Mouse (Mus musculus) intestine, embryonic 15.5 days (tissue): ENCODE data around the gene Lrg1. TPM values are rescaled to one million over a fixed set of nuclear protein-coding genes. Genes with fewer than 3 reads are reported as not detected.

ENCODE experiments used
- ATAC-seq: fragments of 200-750 bp; cut with Nextera tagmentation; 2 replicates; pipeline ENCODE4 v1.8.0; 2017; ENCODE audit warnings: moderate TSS enrichment, moderate library complexity
- H3K27ac ChIP-seq: fragments of 300-500 bp; sonication (generic); 2 replicates; pipeline ENCODE4 v1.5.1; 2015; ENCODE audit warnings: mild to moderate bottlenecking, inconsistent platforms
- H3K27me3 ChIP-seq: fragments of 300-500 bp; sonication (generic); replicated peaks from 2 replicates; pipeline ENCODE4 v1.6.1; 2015; ENCODE audit warnings: inconsistent platforms
- H3K36me3 ChIP-seq: fragments of 300-500 bp; sonication (generic); 2 replicates; pipeline ENCODE4 v1.6.1; 2015; ENCODE audit warnings: inconsistent platforms
- H3K4me1 ChIP-seq: fragments of 300-500 bp; sonication (generic); replicated peaks from 2 replicates; pipeline ENCODE4 v1.6.1; 2015; ENCODE audit warnings: inconsistent platforms
- H3K4me2 ChIP-seq: fragments of 300-500 bp; sonication (generic); replicated peaks from 2 replicates; pipeline ENCODE4 v1.6.1; 2015; ENCODE audit warnings: mild to moderate bottlenecking, inconsistent platforms
- H3K4me3 ChIP-seq: fragments of 300-500 bp; sonication (generic); replicated peaks from 2 replicates; pipeline ENCODE4 v1.5.1; 2015; ENCODE audit warnings: inconsistent platforms
- H3K9ac ChIP-seq: fragments of 300-500 bp; sonication (generic); 2 replicates; pipeline ENCODE4 v1.6.1; 2015; ENCODE audit warnings: inconsistent platforms
- H3K9me3 ChIP-seq: fragments of 300-500 bp; sonication (generic); 2 replicates; pipeline ENCODE4 v1.6.1; 2016; ENCODE audit warnings: inconsistent platforms
- WGBS: fragments of 180-500 bp; shearing (Covaris S2); methylation state at CpG from one replicate; pipeline ENCODE4 v1.1.7; 2015; 5-methylcytosine and 5-hydroxymethylcytosine counted together
- polyA plus RNA-seq: library from polyadenylated mRNA; unstranded; fragments of >200 nt; fragmentation: Nextera tagmentation; extraction: Ambion mirVana; gene quantifications from 2 replicates; pipeline ENCODE4 v1.2.1, GENCODE M21; 2015

Gene Lrg1
- polyA plus RNA-seq, 1 experiment from 2014 or later = 0.33 TPM

GRCm38 (mm10) chr17:56132661-56133060 lies 10.9 kb upstream of the Lrg1 start:
- H3K4me2 ChIP-seq = peak overlapping the region; percentile 39

GRCm38 (mm10) chr17:56131814-56132213 lies 10.0 kb upstream of the Lrg1 start:
- Histone ChIP-seq H3K27me3 (no peaks in the 10 kb centered on the region), H3K4me2 (no peak overlapping the region), H3K9me3 (no peaks in the 10 kb centered on the region), H3K36me3 (no peaks in the 10 kb centered on the region), H3K4me1 (peaks cover 16% of the 10 kb centered on the region), H3K4me3 (no peak overlapping the region), H3K9ac (no peak overlapping the region), H3K27ac (no peak overlapping the region)
- ATAC-seq = no peak
- WGBS = 45% methylated on average over 7 of the region's 7 CpGs

More at GRCm38 (mm10) chr17:56132661-56133060, 10.9 kb upstream of the Lrg1 start:
- ATAC-seq = no peak
- Histone ChIP-seq H3K9me3 (no peaks in the 10 kb centered on the region), H3K36me3 (no peaks in the 10 kb centered on the region), H3K27me3 (no peaks in the 10 kb centered on the region), H3K4me1 (peaks cover 16% of the 10 kb centered on the region), H3K4me3 (no peak overlapping the region), H3K9ac (no peak overlapping the region), H3K27ac (no peak overlapping the region)
- 3% methylated on average over 14 of the region's 14 CpGs for WGBS

GRCm38 (mm10) chr17:56131136-56131535 lies 9.3 kb upstream of the Lrg1 start:
- Histone ChIP-seq H3K36me3 (no peaks in the 10 kb centered on the region), H3K9ac (no peak overlapping the region), H3K27ac (no peak overlapping the region), H3K4me1 (peaks cover 16% of the 10 kb centered on the region), H3K27me3 (no peaks in the 10 kb centered on the region), H3K9me3 (no peaks in the 10 kb centered on the region), H3K4me2 (no peak overlapping the region), H3K4me3 (no peak overlapping the region)
- ATAC-seq = no peak
- 91% methylated on average over 10 of the region's 10 CpGs for WGBS

GRCm38 (mm10) chr17:56128246-56128645 lies 6.4 kb upstream of the Lrg1 start:
- no peak overlapping the region for H3K27ac ChIP-seq
- H3K4me2 ChIP-seq = no peak overlapping the region
- no peak overlapping the region for H3K4me3 ChIP-seq
- H3K27me3 ChIP-seq = peaks cover 16% of the 10 kb centered on the region
- H3K9me3 ChIP-seq = no peaks in the 10 kb centered on the region
- peaks cover 13% of the 10 kb centered on the region for H3K4me1 ChIP-seq
- no peak for ATAC-seq
- H3K36me3 ChIP-seq = no peaks in the 10 kb centered on the region
- H3K9ac ChIP-seq = no peak overlapping the region
- 74% methylated on average over 15 of the region's 15 CpGs for WGBS

- H3K4me1 ChIP-seq = peaks cover 13% of the 10 kb centered on the region
- H3K4me2 ChIP-seq = no peak overlapping the region
- H3K27ac ChIP-seq = no peak overlapping the region
- peaks cover 35% of the 10 kb centered on the region for H3K27me3 ChIP-seq
- WGBS = 70% methylated on average over 11 of the region's 11 CpGs
- no peaks in the 10 kb centered on the region for H3K9me3 ChIP-seq
- H3K36me3 ChIP-seq = no peaks in the 10 kb centered on the region
- no peak for ATAC-seq
- H3K9ac ChIP-seq = no peak overlapping the region
- no peak overlapping the region for H3K4me3 ChIP-seq
These were observed 4.4 kb upstream of the Lrg1 start for GRCm38 (mm10) chr17:56126175-56126574.

- Histone ChIP-seq H3K27ac (no peak overlapping the region), H3K36me3 (no peaks in the 10 kb centered on the region), H3K4me1 (peaks cover 15% of the 10 kb centered on the region), H3K4me2 (peak overlapping the region; percentile 93; the same call in 1 of the 2 replicates), H3K9me3 (no peaks in the 10 kb centered on the region), H3K4me3 (no peak overlapping the region), H3K9ac (no peak overlapping the region), H3K27me3 (peaks cover 44% of the 10 kb centered on the region)
- ATAC-seq = no peak
- WGBS = 86% methylated on average over 4 of the region's 4 CpGs
These were observed 3.5 kb upstream of the Lrg1 start for GRCm38 (mm10) chr17:56125276-56125630.

- peak overlapping the region; percentile 35 for H3K9ac ChIP-seq
- H3K27me3 ChIP-seq = peaks cover 50% of the 10 kb centered on the region
- 10% methylated on average over 56 of the region's 59 CpGs for WGBS
- peak; percentile 57 for ATAC-seq
- no peaks in the 10 kb centered on the region for H3K9me3 ChIP-seq
- H3K4me1 ChIP-seq = peaks cover 21% of the 10 kb centered on the region
- H3K4me3 ChIP-seq = peak overlapping the region; percentile 43
- peak overlapping the region; percentile 93 for H3K4me2 ChIP-seq
- H3K27ac ChIP-seq = no peak overlapping the region
- H3K36me3 ChIP-seq = no peaks in the 10 kb centered on the region
These were observed 2.8 kb upstream of the Lrg1 start for GRCm38 (mm10) chr17:56124377-56125275.

- Histone ChIP-seq H3K4me2 (peak overlapping the region; percentile 93), H3K4me3 (peak overlapping the region; percentile 43), H3K27ac (no peak overlapping the region), H3K9ac (peak overlapping the region; percentile 35), H3K27me3 (peaks cover 56% of the 10 kb centered on the region), H3K36me3 (no peaks in the 10 kb centered on the region), H3K4me1 (peaks cover 23% of the 10 kb centered on the region), H3K9me3 (no peaks in the 10 kb centered on the region)
- 31% methylated on average over 59 of the region's 59 CpGs for WGBS
- 0 out of 2 replicates have a peak, but pooled peaks have one; percentile 4 for ATAC-seq
These were observed 2.0 kb upstream of the Lrg1 start for GRCm38 (mm10) chr17:56123681-56124340.

GRCm38 (mm10) chr17:56123161-56123560 lies 1.4 kb upstream of the Lrg1 start:
- H3K36me3 ChIP-seq = no peaks in the 10 kb centered on the region
- H3K27ac ChIP-seq = no peak overlapping the region
- ATAC-seq = no peak
- H3K4me3 ChIP-seq = no peak overlapping the region
- WGBS = 92% methylated on average over 12 of the region's 12 CpGs
- H3K9me3 ChIP-seq = no peaks in the 10 kb centered on the region
- H3K27me3 ChIP-seq = peaks cover 59% of the 10 kb centered on the region
- H3K4me1 ChIP-seq = peaks cover 23% of the 10 kb centered on the region
- H3K9ac ChIP-seq = no peak overlapping the region
- H3K4me2 ChIP-seq = no peak overlapping the region

GRCm38 (mm10) chr17:56119981-56120880 lies 1.6 kb downstream of the Lrg1 start:
- no peak overlapping the region for H3K27ac ChIP-seq
- H3K27me3 ChIP-seq = peaks cover 69% of the 10 kb centered on the region
- peak overlapping the region; percentile 23 for H3K4me3 ChIP-seq
- no peak overlapping the region for H3K9ac ChIP-seq
- WGBS = 5% methylated on average over 66 of the region's 66 CpGs
- no peaks in the 10 kb centered on the region for H3K36me3 ChIP-seq
- H3K9me3 ChIP-seq = no peaks in the 10 kb centered on the region
- no peak for ATAC-seq
- H3K4me2 ChIP-seq = peak overlapping the region; percentile 48
- peaks cover 29% of the 10 kb centered on the region for H3K4me1 ChIP-seq

- peaks cover 24% of the 10 kb centered on the region for H3K4me1 ChIP-seq
- H3K4me2 ChIP-seq = peak overlapping the region; percentile 48
- H3K36me3 ChIP-seq = no peaks in the 10 kb centered on the region
- no peak overlapping the region for H3K9ac ChIP-seq
- H3K27me3 ChIP-seq = peaks cover 65% of the 10 kb centered on the region
- H3K4me3 ChIP-seq = no peak overlapping the region
- WGBS = 32% methylated on average over 12 of the region's 12 CpGs
- no peak for ATAC-seq
- H3K27ac ChIP-seq = no peak overlapping the region
- H3K9me3 ChIP-seq = no peaks in the 10 kb centered on the region
These were observed 2.4 kb downstream of the Lrg1 start for GRCm38 (mm10) chr17:56119431-56119830.

GRCm38 (mm10) chr17:56117251-56117710 lies 4.5 kb downstream of the Lrg1 start, which contains the start of gene Plin5:
TSS of gene Plin5 (minus strand) at chr17:56117596.
- peak within 1 kb of the TSS; percentile 71 for H3K4me2 ChIP-seq
- H3K4me3 ChIP-seq = peak within 1 kb of the TSS; percentile 32
- ATAC-seq = peak; percentile 79
- H3K36me3 ChIP-seq = no peaks in the 10 kb centered on the region
- H3K27me3 ChIP-seq = peaks cover 46% of the 10 kb centered on the region
- H3K4me1 ChIP-seq = peaks cover 16% of the 10 kb centered on the region
- 1% methylated on average over 27 of the region's 27 CpGs for WGBS
- no peak within 1 kb of the TSS for H3K27ac ChIP-seq
- no peaks in the 10 kb centered on the region for H3K9me3 ChIP-seq
- peak within 1 kb of the TSS; percentile 40 for H3K9ac ChIP-seq
